Mouse (Mus musculus) midbrain, embryonic 15.5 days (tissue): ENCODE data around the gene Arhgef3. TPM values are rescaled to one million over a fixed set of nuclear protein-coding genes. Genes with fewer than 3 reads are reported as not detected.

Experiments used
- ATAC-seq: fragments of 200-750 bp; cut with Nextera tagmentation; replicated peaks from 2 replicates; pipeline ENCODE4 v1.8.0; 2017; ENCODE audit warnings: moderate TSS enrichment
- H3K27ac ChIP-seq: fragments of 300-500 bp; sonication (generic); 2 replicates; pipeline ENCODE4 v1.5.1; 2015; ENCODE audit warnings: mild to moderate bottlenecking, inconsistent platforms
- H3K27me3 ChIP-seq: fragments of 300-500 bp; sonication (generic); replicated peaks from 2 replicates; pipeline ENCODE4 v1.6.1; 2015; ENCODE audit warnings: inconsistent platforms
- H3K36me3 ChIP-seq: fragments of 300-500 bp; sonication (generic); replicated peaks from 2 replicates; pipeline ENCODE4 v1.6.1; 2015; ENCODE audit warnings: inconsistent platforms
- H3K4me1 ChIP-seq: fragments of 300-500 bp; sonication (generic); 2 replicates; pipeline ENCODE4 v1.6.1; 2015; ENCODE audit warnings: inconsistent platforms
- H3K4me2 ChIP-seq: fragments of 300-500 bp; sonication (generic); 2 replicates; pipeline ENCODE4 v1.6.1; 2015; ENCODE audit warnings: inconsistent platforms, mild to moderate bottlenecking, moderate library complexity
- H3K4me3 ChIP-seq: fragments of 300-500 bp; sonication (generic); 2 replicates; pipeline ENCODE4 v1.5.1; 2015; ENCODE audit warnings: mild to moderate bottlenecking, inconsistent platforms
- H3K9ac ChIP-seq: fragments of 300-500 bp; sonication (generic); 2 replicates; pipeline ENCODE4 v1.6.1; 2015; ENCODE audit warnings: mild to moderate bottlenecking, inconsistent platforms
- H3K9me3 ChIP-seq: fragments of 300-500 bp; sonication (generic); 2 replicates; pipeline ENCODE4 v1.6.1; 2016; ENCODE audit warnings: inconsistent platforms
- WGBS: fragments of 180-500 bp; shearing (Covaris S2); methylation state at CpG from one replicate; pipeline ENCODE4 v1.1.7; 2015; ENCODE audit warnings: mixed read lengths; 5-methylcytosine and 5-hydroxymethylcytosine counted together
- microRNA-seq: library from miRNA; unstranded; fragments of <30 nt; microRNA quantifications from one replicate; pipeline ENCODE4, GENCODE M21; 2016
- polyA plus RNA-seq: library from polyadenylated mRNA; unstranded; fragments of >200 nt; fragmentation: Nextera tagmentation; extraction: Ambion mirVana; gene quantifications from 2 replicates; pipeline ENCODE4 v1.2.1, GENCODE M21; 2015

The Arhgef3 gene
- polyA plus RNA-seq, 1 experiment from 2014 or later, result 6.8 TPM

- peak within 1 kb of the TSS; percentile 100 for H3K27ac ChIP-seq
- WGBS, result 1% methylated on average over 43 of the region's 43 CpGs
- H3K9me3 ChIP-seq, result 0 out of 2 replicates have a peak, but pooled peaks cover 3% of the 10 kb centered on the region
- H3K36me3 ChIP-seq, result peaks cover 4% of the 10 kb centered on the region
- peak within 1 kb of the TSS; percentile 74 for H3K9ac ChIP-seq
- peak; percentile 98 for ATAC-seq
- no peaks in the 10 kb centered on the region for H3K27me3 ChIP-seq
- H3K4me3 ChIP-seq, result peak within 1 kb of the TSS; percentile 79
- H3K4me2 ChIP-seq, result peak within 1 kb of the TSS; percentile 84
- peaks cover 8% of the 10 kb centered on the region for H3K4me1 ChIP-seq
Measured at GRCm38 (mm10) chr14:27428573-27428972, 313.9 kb downstream of the Arhgef3 start, which contains the start of gene Fam208a. TSS of gene Fam208a (plus strand) at chr14:27428834.

- WGBS, result under 1% methylated on average over 72 of the region's 78 CpGs
Measured at GRCm38 (mm10) chr14:27428973-27429711, 314.4 kb downstream of the Arhgef3 start.

GRCm38 (mm10) chr14:27430280-27430679 is 315.6 kb downstream of the Arhgef3 start:
- Histone ChIP-seq H3K9me3 (0 out of 2 replicates have a peak, but pooled peaks cover 3% of the 10 kb centered on the region), H3K4me3 (no peak overlapping the region), H3K27me3 (no peaks in the 10 kb centered on the region), H3K27ac (no peak overlapping the region), H3K4me2 (peak overlapping the region; percentile 84), H3K9ac (no peak overlapping the region), H3K4me1 (peaks cover 8% of the 10 kb centered on the region), H3K36me3 (peaks cover 10% of the 10 kb centered on the region)
- 93% methylated on average over 4 of the region's 4 CpGs for WGBS
- ATAC-seq, result no peak

More at GRCm38 (mm10) chr14:27428973-27429711, 314.4 kb downstream of the Arhgef3 start:
- H3K36me3 ChIP-seq, result peaks cover 8% of the 10 kb centered on the region
- H3K4me3 ChIP-seq, result peak overlapping the region; percentile 79
- 0 out of 2 replicates have a peak, but pooled peaks cover 3% of the 10 kb centered on the region for H3K9me3 ChIP-seq
- no peaks in the 10 kb centered on the region for H3K27me3 ChIP-seq
- peaks cover 8% of the 10 kb centered on the region for H3K4me1 ChIP-seq
- peak overlapping the region; percentile 74 for H3K9ac ChIP-seq
- ATAC-seq, result peak; percentile 89
- H3K27ac ChIP-seq, result peak overlapping the region; percentile 100
- H3K4me2 ChIP-seq, result peak overlapping the region; percentile 84

GRCm38 (mm10) chr14:27432064-27432463 is 317.4 kb downstream of the Arhgef3 start:
- H3K36me3 ChIP-seq, result peaks cover 10% of the 10 kb centered on the region
- H3K27ac ChIP-seq, result no peak overlapping the region
- H3K4me2 ChIP-seq, result no peak overlapping the region
- no peak overlapping the region for H3K9ac ChIP-seq
- H3K4me1 ChIP-seq, result peaks cover 8% of the 10 kb centered on the region
- 100% methylated on average over 2 of the region's 2 CpGs for WGBS
- no peak overlapping the region for H3K4me3 ChIP-seq
- H3K27me3 ChIP-seq, result no peaks in the 10 kb centered on the region
- 0 out of 2 replicates have a peak, but pooled peaks cover 3% of the 10 kb centered on the region for H3K9me3 ChIP-seq
- ATAC-seq, result no peak

GRCm38 (mm10) chr14:27436116-27436515 is 321.4 kb downstream of the Arhgef3 start:
- no peak overlapping the region for H3K9ac ChIP-seq
- H3K27me3 ChIP-seq, result no peaks in the 10 kb centered on the region
- no peak overlapping the region for H3K4me3 ChIP-seq
- no peaks in the 10 kb centered on the region for H3K9me3 ChIP-seq
- peaks cover 14% of the 10 kb centered on the region for H3K36me3 ChIP-seq
- 96% methylated on average over 1 of the region's 1 CpGs for WGBS
- H3K27ac ChIP-seq, result no peak overlapping the region
- H3K4me1 ChIP-seq, result no peaks in the 10 kb centered on the region
- H3K4me2 ChIP-seq, result no peak overlapping the region
- ATAC-seq, result no peak

GRCm38 (mm10) chr14:27436826-27437225 is 322.1 kb downstream of the Arhgef3 start:
- no peak overlapping the region for H3K27ac ChIP-seq

GRCm38 (mm10) chr14:27440921-27441320 is 326.2 kb downstream of the Arhgef3 start:
- ATAC-seq, result no peak
- H3K36me3 ChIP-seq, result peaks cover 17% of the 10 kb centered on the region; the same call in 1 of the 2 replicates
- no peak overlapping the region for H3K9ac ChIP-seq
- no peak overlapping the region for H3K4me3 ChIP-seq
- H3K4me1 ChIP-seq, result no peaks in the 10 kb centered on the region
- no peaks in the 10 kb centered on the region for H3K9me3 ChIP-seq
- H3K27me3 ChIP-seq, result no peaks in the 10 kb centered on the region
- no peak overlapping the region for H3K27ac ChIP-seq
- H3K4me2 ChIP-seq, result no peak overlapping the region

More at GRCm38 (mm10) chr14:27436826-27437225, 322.1 kb downstream of the Arhgef3 start:
- Histone ChIP-seq H3K36me3 (peaks cover 14% of the 10 kb centered on the region), H3K27me3 (no peaks in the 10 kb centered on the region), H3K4me2 (no peak overlapping the region), H3K9ac (no peak overlapping the region), H3K9me3 (no peaks in the 10 kb centered on the region), H3K4me1 (no peaks in the 10 kb centered on the region), H3K4me3 (no peak overlapping the region)
- WGBS, result 90% methylated on average over 3 of the region's 3 CpGs
- ATAC-seq, result no peak

- peaks cover 28% of the 10 kb centered on the region; the same call in 1 of the 2 replicates for H3K36me3 ChIP-seq
Measured at GRCm38 (mm10) chr14:27444851-27445281, 330.2 kb downstream of the Arhgef3 start.

GRCm38 (mm10) chr14:27446963-27447362 is 332.3 kb downstream of the Arhgef3 start:
- Histone ChIP-seq H3K27me3 (no peaks in the 10 kb centered on the region), H3K27ac (no peak overlapping the region), H3K4me2 (no peak overlapping the region), H3K9me3 (no peaks in the 10 kb centered on the region), H3K4me3 (no peak overlapping the region), H3K9ac (no peak overlapping the region), H3K4me1 (no peaks in the 10 kb centered on the region), H3K36me3 (peaks cover 30% of the 10 kb centered on the region; the same call in 1 of the 2 replicates)
- WGBS, result 94% methylated on average over 4 of the region's 4 CpGs
- no peak for ATAC-seq

More at GRCm38 (mm10) chr14:27444851-27445281, 330.2 kb downstream of the Arhgef3 start:
- Histone ChIP-seq H3K9me3 (no peaks in the 10 kb centered on the region), H3K27ac (no peak overlapping the region), H3K9ac (no peak overlapping the region), H3K4me2 (no peak overlapping the region), H3K4me1 (no peaks in the 10 kb centered on the region), H3K27me3 (no peaks in the 10 kb centered on the region), H3K4me3 (no peak overlapping the region)
- 76% methylated on average over 2 of the region's 2 CpGs for WGBS
- ATAC-seq, result no peak

Small RNA genes lying within 50 kb of the gene (microRNA-seq; reads per million reads assigned to microRNA genes)
- gene Gm23633, result not detected

Other genes starting within 250 kb of the Arhgef3 start
- gene Asb14, start 220.3 kb upstream of the Arhgef3 start, polyA plus RNA-seq, result 0.18 and 0.48 TPM in 2 replicates
- 53.1 and 55.8 TPM in 2 replicates for gene Appl1, start 143.7 kb upstream of the Arhgef3 start, polyA plus RNA-seq
- gene Hesx1, start 120.5 kb upstream of the Arhgef3 start, polyA plus RNA-seq, result 0.23 and 0.29 TPM in 2 replicates
- 2.2 and 2.3 TPM in 2 replicates for gene Il17rd, start 76.0 kb upstream of the Arhgef3 start, polyA plus RNA-seq